Mouse (Mus musculus) testis, adult 2 months (tissue): Measurements from ENCODE around the gene Slc12a9.

Experiments
- CTCF ChIP-seq: fragments of 200-500 bp; IDR thresholded peaks from 2 replicates; pipeline ENCODE4 v1.5.1; 2012; ENCODE audit warnings: low read depth, mild to moderate bottlenecking, inconsistent platforms, low read length, moderate library complexity; ENCODE audit not compliant: control insufficient read depth, insufficient read depth, insufficient replicate concordance
- POLR2A ChIP-seq: fragments of 200-500 bp; IDR thresholded peaks from 2 replicates; pipeline ENCODE4 v1.6.1; 2012; ENCODE audit warnings: low read depth, mild to moderate bottlenecking, inconsistent platforms, low read length, moderate library complexity; ENCODE audit not compliant: control insufficient read depth

DNA sequence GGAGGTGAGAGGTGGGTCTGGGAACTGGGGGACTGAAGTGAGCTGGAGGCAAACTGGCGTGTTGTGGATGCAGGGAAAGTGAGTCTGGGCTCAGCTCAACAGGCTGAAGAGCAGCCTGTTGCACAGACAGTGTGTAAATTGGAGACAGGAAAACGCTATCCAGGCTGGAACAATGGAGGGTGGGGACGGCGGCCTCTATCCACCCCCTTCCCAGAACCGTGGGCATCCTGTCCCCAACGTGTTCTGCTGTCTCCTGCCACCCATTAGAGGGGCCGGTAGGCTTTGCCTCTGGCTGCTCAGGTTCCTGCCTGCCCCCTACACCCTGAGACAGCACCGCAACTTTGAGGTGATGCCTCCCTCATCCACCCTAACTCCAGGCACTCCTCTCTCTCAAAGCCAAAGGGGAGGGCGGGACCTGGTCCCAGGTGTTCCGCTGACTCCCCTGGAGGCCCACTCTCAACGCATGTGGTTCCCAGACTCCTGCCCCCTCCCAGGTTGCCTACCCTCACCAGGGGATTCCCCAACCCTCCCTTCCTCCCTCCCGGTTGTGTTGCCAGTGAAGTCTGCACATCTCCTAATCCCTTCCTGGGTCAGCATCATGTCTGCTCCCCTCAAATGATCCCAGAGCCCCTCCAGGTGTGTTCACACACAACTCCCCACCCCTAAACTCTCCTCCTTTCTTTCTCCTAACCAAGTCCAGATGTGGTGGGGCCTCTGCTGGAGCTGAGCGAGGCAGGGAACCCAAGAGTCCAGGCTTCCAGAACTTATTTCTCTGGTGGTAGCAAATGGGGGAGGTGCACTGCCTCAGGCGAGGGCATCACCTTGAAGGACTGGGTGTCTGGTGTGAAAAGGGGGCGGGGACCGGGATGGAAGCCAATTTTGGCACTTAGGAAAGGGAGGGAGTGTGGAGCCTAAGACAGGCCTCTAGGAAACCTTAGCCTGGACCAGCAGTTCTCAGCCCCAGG lies 18.9 kb upstream of the Slc12a9 start:
- TF ChIP-seq CTCF (no peak), POLR2A (no peak)
